Mouse (Mus musculus) kidney, postnatal 36 days (tissue): ENCODE measurements around the gene Olfr279.

Experiments used
- DNase-seq, 2 experiments: peaks; one replicate each; pipeline ENCODE4 v3.0.0; 2021 to 2022; ENCODE audit warnings: mixed read lengths in 2 of 2

The Olfr279 gene

DNA sequence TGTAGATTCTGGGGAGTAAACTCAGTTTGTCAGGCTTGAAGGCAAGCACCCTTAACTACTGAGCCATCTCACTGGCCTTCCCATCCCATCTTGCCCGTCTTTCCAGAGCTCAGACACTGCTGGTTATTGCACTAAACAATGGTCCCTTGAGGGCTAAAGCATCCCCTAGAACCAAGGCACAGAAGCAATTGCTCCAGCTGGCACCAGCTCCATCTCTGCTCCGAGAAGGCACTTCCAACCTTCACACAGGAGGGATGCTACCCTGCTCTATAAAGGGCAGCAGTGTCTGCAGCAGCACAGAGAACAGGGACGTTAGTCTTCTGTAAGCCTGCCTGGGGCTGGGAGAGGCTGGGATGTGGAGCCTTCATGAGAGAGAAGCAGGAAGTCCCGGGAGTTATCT, at the start of gene Olfr279:
Olfr279 (plus strand) TSS at position 301 of the 400 bp plus-strand sequence.
- no peak for DNase-seq

DNA sequence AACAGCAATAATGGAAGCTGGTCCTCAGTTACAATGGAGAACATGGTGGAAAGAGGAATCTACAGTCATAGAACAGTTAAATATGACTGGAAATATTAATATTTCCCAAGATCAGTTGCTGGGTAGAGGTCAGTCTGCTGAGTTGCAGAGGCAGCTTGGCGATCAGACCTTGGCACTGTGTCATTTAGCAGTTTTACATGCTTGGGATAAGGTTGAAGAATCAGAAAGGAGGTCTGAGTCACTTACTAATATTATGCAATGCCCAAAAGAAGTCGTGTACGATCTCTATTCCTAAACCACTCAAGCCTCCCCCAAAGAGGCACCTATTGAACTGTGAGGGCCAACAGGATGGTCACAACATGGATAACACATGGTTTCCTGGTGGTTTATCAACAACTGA, 47.6 kb upstream of the Olfr279 start:
- DNase-seq: no peak

DNA sequence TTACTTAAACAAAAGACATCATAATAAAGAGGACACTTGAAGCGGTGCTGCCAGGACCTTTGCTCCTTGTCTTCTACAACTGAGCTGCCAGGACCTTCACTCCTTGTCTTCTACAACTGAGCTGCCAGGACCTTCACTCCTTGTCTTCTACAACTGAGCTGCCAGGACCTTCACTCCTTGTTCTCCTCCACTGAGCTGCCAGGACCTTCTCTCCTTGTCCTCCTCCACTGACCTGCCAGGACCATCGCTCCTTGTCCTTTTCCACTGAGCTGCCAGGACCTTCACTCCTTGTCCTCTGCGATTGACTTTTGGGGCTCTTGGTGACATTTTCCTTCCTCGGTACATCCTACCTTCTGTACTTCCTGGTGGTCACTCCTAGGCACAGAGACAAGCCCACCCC, 43.7 kb upstream of the Olfr279 start:
- peak; percentile 65 to 74 for DNase-seq

DNA sequence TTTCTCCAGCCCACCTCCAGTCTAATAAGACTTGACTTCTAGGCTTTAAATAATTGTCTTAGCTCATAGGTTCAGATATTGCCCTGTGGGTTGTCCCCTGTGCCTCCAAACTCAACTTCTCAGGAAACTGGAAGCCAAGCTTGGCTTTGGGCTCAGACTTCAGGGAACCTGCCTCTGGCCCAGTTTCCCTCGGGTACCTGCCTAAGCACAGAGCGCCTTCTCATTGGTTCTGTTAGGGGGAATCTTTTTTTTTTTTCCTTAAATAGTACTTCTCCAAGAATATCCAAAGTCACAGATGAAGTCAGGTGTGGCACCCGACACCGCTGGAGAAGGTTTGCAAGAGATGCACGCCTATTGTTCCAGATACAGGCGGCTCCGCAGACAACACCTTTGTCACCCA, 39.9 kb upstream of the Olfr279 start, which contains the start of gene Olfr281:
Olfr281 (plus strand) TSS at position 301 of the 400 bp plus-strand sequence.
- no peak for DNase-seq

DNA sequence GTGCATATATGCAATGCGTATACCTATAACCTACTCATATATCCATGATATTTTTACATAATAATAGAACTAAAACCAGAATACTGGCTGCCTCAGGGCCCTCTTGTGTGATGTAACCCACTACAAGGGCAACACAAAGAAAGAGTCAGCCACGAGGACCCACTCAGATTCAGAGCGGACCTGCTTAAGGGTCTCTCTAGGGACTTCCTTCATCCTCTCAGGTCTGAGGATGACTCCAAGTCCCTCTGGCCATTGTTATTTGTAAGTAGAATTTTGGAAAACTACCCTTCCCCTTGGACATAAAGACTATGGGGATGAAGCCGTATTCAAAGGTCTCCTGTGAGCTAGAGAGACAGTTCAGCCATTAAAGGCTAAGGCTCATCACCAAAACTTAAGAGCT, 22.6 kb upstream of the Olfr279 start, which contains the start of gene OR5BS1P:
OR5BS1P (plus strand) TSS at position 301 of the 400 bp plus-strand sequence.
- no peak for DNase-seq

DNA sequence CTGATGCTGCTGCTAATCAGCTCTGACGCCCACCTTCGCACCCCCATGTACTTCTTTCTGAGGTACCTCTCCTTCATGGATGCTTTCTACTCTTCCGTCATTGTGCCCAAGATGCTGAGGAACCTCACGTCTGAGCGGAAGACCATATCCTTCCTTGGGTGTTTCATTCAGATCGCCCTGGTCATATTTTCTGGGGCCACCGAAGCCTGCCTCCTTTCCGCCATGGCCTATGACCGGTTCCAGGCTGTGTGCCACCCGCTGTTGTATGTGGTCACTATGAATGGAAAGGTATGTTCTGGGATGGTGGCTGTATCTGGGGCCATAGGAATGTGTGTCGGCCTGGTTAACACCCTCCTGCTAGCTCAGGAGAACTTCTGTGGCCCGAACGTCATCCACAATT, 20.7 kb upstream of the Olfr279 start:
- DNase-seq: no peak

DNA sequence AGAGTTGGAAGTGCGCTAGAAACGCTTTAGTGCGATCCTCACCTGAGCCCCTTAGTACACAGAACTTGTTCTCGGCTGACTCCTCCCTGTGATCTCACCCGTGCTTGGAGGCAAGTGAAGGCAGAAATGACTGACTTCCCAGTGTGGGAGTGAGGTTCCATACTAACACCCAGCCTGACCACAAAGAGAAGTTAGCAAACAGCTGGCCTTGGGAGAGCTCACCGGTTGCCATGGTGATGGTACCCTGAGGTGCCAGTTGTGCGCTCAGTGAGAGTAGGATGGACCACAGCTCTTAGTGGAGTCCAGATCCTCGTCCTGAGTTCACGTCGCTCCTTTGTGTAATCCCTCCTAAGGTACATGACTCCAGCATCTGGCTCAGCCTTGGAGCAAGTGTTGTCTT, 17.2 kb upstream of the Olfr279 start:
- DNase-seq: no peak

DNA sequence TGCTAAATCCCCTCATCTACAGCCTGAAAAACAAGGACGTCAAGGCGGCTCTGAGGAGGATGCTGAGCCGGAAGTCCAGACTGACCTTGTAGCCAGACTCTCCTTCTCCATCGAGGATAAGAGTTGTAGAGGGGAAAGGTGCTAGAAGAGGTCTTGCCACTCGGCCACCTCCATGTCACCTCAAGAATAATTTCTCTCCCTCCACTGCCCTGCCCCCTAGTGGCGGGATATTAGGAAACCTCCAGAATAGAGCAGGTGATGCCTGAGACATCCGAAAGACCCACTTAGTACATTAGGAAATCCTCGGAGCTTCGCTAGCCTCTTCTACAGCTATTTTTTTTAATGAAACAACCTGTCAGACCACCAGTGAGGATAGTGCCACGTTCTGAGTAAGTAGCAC, 16.8 kb upstream of the Olfr279 start:
- peak; percentile 17 to 83 for DNase-seq

DNA sequence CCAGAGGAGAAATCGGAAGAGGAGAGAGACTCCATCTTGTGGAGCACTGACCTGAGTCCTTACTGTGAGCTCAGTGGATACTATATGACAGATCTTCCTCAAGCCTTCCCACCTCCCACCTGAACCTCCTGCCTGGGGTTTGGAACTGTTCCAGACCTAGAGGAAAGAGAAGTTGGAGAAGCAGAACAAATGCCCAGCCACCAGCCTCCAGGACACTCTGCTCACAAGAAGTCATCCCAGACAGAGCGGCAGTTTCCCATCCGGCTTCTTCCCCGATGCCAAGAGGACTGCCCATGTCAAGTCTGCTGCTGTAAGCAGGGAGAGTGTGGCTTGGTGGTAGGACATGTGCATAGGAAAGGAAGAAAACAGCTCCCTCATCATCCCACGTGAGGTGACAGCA, 15.9 kb upstream of the Olfr279 start:
- no peak for DNase-seq

DNA sequence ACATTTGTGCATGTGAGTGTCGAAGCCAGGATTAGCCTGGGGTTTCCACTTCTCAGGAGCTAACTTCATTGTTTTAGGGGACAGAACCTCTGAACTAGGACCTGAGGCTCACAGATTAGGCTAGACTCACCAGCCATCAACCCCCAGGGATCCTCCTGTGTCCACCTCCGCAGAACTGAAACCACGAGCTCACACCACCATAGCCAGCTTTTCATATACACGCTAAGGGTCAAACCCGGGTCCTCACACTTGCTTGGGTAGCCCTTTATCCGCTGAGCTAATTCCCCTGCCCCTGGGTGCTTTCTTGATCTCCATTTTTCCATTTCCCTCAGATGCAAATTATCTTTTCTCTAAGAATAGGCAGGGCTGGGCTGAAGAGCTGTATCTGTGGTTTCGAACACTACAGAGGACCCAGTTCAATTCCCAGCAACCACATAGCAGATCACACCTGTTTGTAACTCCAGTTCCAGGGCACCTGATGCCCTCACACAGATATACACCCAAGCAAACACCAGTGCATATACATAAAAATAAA, 12.6 kb upstream of the Olfr279 start:
- DNase-seq: no peak

DNA sequence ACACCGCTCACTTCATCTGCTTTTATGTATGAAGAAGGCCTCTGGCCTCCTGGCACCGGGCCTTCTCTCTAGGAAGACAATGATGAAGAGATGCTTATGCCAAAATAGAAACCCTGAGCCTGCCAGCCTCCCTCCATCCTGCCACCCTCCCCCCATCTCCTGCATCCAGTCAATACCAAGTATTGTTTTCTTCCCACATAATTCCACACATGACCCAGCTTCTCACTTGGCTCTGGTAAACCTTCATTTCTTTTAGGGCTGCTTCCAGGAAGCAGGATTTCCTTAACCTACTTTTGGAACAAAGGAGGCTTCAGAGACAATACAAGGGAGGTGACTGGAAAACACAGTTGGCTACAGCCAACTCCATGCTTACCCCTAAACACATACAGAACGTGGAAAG, 9.5 kb upstream of the Olfr279 start, which contains the start of gene Lalba:
Lalba (minus strand) TSS at position 21 of the 400 bp plus-strand sequence.
- peak in 1 of 2 experiments; percentile 25 for DNase-seq

DNA sequence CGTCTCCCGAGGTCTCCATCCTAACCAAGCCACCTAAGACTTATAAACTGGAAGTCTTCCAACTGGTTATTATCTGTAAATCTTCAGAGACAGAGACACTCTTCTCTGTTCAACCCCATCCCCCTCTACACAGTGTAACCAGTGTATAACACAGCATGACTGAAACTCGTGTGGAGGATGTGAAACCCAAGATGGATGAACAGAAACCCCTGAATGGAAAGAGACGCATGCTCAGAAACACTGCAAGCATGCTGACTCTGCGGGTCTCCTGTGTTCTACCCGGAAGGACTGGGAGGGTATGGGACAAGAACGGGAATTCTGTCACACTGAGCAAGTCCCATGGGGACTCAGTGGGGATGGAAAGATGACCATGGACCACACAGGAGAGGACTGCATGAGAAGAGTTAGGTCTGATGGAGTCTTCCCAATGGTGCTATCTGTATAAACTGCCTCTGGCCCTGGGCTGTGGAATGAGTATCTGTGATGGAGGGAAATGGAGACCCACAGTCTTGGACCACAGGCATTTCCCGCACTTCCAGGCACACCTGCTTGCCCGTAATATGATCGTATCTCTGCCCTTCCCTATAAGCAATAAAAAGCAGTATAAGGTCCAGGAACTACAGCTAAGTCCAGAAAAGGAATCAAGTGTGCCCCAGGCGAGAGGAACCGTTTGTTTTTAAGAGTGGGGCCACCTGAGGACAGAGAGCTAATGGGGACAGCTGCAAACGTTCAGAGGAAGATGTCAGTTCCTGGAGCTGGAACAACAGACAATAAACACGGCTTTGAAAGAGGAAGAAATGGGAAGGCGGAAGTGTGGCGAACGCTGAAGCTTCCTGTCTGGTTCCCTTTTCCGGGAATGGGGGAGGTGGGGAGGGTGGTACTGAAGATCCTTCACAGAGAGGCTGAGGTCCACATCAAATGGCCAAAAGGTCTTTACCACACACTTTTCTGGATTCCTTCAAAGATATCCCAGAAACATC, 8.0 kb upstream of the Olfr279 start:
- peak; percentile 39 to 40 for DNase-seq

DNA sequence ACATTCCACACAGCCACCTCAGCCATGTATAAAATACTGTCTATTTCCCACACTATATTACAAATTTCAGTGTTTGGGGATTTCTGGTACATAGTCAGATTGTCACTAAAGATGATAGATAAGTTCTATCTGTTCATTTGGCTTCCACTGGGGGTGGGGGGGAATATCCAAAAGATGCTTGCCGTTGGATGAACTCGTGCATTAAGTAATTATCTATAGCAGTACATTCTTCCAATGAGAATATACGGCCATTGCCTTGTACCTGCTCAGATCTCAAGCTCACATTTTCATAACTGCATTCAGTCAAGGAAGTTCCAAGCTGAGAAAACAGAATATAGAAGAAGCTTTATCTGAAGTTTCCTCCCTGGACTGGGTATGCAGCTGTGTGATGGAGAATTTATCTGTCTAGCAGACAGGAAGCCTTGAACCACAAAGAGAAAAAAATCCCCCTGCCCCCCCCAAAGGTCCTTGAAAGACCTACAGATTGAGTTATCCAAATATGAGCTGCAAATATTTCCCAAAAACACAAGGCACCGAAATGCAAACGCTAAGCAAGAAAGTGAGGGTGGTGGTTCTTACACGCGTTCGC, 5.7 kb upstream of the Olfr279 start:
- no peak for DNase-seq

DNA sequence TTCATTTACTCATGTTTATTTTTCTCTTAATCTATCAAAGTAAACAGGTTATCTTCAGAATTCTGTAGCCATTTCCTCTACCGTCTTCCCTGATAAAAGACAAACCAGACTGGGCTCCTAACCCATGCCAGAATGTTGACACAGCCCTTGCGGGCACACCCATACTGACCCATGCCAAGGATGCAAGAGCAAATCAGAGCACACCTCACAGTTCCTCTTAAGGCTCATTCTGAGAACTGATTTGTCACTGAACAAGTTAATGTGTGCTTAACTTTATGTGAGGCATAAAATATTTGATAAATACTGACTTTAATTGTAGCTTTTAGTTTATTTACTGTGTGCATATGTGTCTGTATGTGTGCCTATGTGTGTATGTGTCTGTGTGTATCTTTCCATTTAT, 870 bp upstream of the Olfr279 start:
- DNase-seq: no peak

DNA sequence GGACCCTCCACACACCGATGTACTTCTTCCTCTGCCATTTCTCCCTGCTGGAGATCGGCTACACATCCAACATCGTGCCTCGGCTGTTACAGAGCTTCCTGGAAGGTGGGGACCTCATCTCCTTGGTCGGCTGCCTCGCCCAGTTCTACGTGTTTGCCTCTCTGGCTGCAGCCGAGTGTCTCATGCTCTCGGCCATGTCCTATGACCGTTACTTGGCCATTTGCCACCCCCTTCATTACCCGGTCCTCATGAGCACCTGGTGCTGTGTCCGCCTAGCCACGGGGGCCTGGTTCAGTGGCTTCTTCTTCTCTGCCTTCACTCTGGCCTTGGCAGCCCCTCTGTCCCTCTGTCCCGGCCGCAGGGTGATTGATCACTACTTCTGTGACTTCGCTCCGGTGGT, 5.4 kb downstream of the Olfr279 start:
- DNase-seq: no peak

DNA sequence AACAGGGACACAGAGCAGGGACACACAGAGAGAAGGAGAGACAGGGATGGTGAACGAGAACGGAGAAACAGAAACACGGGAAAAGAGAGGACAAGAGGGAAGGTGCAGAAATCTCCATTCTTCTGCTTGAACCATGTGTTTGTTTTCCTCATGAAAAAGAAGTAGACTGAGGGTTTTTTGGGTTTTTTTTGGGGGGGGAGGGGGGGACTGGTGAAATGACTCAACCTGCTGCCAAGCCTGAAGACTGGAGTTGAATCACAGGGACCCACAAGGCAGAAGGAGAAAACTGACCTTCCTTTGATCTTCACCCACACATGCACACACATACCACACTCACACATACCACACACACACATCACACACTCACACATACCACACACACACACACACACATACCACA, 11.1 kb downstream of the Olfr279 start:
- DNase-seq: no peak

DNA sequence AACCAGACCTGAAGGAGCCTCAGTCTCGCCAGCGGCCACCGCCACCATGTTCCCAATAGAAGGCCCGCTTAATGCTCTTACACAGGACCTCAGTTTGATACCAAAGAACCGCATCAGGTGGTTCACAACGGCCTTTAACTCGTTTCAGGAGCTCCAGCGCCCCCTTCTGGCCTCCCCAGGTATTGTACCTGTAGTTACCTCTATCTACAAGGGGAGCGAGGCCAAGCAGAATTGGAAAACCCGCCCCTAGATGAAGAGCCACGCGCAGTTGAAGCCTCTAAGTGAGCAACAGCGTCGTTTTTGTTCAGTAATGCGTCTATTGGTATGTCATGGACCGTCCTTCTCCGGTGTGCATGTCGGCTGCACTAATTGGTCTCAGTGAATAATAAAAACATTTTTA, 12.3 kb downstream of the Olfr279 start:
- peak; percentile 52 to 89 for DNase-seq

DNA sequence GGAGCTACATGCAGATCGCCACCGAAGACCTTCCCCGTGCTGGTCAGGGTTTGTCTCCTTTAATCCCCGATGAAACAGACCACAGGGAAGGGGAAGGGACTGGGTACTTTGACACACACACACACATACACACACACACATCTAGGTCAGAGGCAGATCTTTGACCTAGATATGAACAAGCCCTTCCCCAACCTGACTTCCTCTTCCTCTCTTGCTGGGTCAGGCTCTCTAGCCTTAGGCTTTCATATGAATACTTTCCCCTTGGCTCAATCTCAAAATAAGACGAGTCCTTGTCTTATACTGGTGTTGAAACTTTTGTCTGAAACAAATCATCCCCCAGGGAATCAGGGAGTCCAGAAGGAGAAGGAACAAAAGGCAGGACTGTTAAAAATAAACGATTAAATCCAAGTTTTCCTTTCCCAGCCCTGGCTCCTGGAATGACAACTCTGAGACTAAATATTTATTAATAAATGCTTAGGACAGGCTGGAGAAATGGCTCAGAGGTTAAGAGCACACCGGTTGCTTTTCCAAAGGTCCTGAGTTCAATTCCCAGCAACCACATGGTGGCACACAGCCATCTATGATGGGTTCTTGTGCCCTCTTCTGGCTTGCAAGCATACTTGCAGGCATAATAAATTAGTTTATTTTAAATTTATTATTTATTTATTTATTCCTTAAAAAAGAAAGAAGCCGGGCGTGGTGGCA, 14.2 kb downstream of the Olfr279 start:
- DNase-seq: peak; percentile 26 to 44

DNA sequence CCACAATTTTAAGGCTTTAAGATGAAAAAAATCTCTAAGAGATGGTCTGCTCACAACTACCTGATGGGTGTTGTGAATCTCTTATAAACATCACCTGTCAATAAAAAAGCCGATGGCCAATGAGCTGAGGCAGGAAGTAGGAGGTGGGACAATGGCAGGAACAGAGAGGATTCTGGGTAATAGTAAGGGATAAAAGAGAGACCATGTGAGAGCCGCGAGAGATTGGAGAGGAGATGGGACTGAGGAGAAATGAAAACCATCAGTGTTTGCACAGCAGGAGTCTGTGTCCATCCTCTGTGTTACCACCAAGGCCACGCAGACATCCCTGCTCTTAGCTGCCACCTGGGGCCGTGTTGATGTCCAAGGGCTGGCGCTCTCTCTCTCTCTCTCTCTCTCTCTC, 15.1 kb downstream of the Olfr279 start:
- no peak for DNase-seq

DNA sequence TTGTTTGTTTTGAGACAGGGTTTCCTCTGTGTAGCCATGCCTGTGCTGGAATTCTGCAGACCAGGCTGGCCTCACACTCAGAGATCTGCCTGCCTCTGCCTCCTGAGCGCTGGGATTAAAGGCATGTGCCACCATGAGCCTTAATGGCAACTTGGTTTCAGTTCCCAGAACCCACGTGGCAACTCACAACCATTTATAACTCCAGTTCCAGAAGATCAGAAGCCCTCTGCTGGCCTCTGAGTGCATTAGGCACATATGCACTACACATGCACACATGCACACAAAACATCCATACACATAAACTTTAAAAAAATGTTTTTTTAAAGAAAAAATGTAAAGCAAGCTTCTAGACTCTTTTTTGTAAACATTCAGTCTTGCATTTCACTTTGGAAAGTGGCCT, 17.2 kb downstream of the Olfr279 start:
- DNase-seq: no peak

DNA sequence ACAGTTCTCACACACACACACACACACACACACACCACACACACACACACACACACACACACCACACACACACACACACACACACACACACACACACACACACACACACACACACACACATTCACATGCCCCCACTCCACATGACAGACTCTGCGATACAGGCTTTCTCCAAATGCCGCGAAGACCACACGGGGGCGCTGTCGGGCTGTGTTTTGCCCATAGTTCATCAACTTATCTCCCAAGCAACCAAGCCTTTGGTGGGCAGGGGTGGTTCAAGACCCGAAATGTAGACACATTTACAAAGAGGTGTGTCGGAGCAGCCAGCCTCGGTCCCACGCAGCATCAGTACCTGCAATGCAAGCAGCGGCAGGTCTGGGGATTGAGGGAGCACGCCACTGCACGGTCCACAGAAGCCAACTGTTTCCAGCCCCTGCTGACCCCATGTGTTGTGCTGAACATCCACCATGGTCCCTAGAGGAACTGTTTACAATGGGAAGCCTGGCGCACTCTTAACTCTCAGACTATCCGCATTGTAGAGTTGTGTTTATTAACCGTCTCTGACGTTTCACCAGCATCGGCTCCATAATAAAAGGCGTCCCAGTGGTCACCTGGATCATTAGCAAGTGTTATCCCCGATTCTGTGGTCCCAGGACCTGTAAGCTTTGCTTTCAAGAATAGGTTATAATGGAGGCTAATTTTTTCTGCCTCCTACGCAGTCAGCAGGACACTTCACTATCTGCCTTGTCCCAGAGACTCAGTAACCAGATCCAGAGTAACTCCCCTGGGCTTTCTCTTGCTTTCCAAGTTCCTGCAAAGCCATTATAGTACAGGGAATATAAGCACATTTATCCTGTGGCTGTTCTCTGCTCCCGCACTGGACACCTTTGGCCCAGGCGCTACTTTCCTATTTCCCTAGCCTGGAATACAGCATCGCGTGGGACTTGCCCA, 18.5 kb downstream of the Olfr279 start:
- peak; percentile 61 to 89 for DNase-seq
